Mouse (Mus musculus) spleen, postnatal 14 days (tissue): ENCODE data around the gene Gm10184.
"Not testable (repeated sequence)": the region's sequence is repeated elsewhere in the genome, so short reads cannot be mapped to it uniquely, and the experiment has no call there.

ENCODE experiments used
- DNase-seq, 2 experiments: peaks; one replicate each; pipeline ENCODE4 v3.0.0; 2021 to 2022; ENCODE audit warnings: low spot score in 2 of 2

The Gm10184 gene

DNA sequence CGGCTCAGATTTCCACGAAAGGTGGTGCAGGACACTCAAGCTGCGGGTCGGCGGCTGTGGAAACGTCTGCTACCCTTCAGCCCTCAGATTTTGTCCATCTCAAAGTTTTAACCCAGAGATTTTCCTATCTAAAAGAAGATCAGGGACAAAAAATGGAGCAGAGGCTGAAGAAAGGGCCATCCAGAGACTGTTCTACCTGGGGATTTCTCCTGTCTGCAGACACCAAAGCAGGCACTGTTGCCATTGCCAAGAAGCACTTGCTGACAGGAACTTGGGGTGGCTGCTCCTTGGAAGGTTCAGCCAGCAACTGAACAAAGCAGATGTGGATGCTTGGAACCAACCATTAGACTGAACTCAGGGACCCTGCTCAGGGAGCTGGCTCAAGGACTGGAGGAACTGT lies at the start of gene Gm10184:
TSS of gene Gm10184 (minus strand) at position 101 of the 400 bp plus-strand sequence.
- no peak for DNase-seq

DNA sequence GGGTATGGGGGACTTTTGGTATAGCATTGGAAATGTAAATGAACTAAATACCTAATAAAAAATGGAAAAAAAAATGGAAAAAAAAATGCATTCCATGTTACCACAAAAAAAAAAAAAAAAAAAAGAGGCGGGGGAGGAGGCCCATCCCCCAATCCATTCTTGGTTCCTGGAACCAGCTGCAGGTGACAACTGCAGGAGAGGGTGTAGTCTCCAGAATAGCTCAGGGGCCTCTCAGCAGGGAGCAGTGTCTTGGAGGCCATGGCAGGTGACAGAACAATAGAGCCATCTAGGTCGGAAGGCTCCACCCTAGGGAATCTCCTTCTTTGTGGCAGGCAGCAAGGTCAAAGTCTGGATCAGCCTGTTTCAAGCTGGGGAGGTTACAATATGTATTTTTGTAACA lies 23.7 kb upstream of the Gm10184 start:
- DNase-seq = no peak

DNA sequence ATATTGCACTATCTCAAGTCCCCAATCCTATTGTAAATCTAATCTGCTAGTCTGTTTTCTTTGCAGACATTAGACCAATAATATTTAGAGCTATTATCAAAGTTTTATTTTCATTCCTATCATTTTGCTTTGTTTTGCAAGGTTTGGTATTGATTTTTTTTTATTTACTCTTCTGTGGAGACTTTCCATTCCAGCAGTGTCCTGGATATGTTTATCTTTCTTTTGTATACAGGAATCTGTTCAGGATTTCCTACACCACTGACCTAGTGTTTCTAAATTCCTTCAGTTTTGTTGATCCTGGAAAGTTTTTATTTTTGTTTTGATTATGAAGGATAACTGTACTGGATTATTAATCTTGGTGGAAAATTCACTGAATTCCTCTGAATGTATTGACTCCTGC lies 2.6 kb downstream of the Gm10184 start:
- no peak for DNase-seq

DNA sequence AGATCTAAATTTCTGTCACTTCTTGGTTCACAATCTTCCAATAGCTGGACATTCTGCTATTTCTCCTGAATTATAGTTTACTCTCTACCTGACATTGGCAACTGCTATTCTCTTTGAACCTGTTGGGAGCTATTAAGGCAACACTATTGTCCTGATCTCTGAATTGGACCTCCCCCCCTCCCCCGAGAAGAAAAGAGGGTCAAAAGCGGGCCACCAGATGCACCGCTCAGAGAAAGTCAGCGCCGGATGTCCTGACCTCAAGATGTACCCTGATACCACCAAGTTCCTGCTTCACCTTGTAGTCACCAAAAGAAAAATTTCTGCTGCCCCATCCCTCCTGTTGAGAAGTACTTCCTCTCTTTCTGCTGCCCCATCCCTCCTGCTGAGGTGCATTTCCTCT lies 5.5 kb downstream of the Gm10184 start:
- not testable (repeated sequence) for DNase-seq

DNA sequence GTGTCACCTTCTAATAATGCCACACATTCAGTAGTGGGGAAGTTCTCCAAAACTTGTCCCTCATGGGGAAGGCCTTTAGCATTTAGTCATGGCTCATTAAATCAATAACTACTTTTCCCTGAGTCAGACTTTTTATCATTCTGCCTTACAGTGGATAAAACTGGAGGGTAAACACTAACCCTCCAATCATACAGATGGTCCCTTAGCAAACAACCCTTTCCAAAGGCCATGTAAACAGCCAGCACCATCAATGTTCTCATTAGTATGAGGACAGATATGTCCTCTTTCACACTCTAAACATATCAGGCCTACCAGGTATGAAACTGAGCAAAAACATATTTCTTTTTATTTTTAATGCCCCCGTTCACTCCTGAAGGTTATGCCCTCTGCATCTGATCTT lies 7.5 kb downstream of the Gm10184 start:
- DNase-seq = no peak

DNA sequence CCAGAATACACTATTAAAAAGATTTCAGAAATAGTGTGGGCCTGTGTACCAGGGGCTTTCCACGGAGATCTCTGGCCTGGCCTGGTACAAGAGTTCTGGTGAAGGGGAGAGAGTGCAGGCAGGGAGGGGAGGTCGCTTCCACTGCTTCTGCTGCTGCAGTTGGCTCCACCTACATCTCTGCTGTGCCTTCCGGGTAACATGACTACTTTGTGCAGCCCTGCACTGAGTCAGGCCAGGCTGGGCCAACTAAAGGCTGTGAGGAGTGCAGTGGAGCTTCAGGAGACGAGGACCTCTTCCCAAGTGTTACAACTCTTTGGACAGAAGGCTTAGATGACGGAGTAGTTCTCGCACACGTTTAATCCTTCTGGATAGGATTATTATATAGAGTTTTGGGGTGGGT lies 9.6 kb downstream of the Gm10184 start:
- DNase-seq = no peak

DNA sequence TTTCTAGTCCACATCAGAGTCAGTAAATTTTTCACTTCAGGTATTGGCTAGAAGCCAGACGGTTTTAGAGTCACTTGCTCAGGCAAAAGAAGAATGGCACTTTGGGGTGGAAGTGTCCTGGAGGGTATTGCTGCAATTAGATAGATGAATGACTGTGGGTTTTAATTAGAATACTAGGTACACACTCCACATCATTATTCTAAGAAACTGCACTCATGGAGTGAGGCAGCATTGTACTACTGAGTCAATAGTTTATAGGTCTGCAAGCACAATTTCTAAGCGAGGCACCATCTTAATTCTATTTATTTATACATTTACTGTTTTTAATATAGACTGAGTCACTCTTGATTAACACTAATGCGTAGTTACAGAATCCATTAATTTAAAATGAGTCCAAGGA lies 10.4 kb downstream of the Gm10184 start:
- no peak for DNase-seq

DNA sequence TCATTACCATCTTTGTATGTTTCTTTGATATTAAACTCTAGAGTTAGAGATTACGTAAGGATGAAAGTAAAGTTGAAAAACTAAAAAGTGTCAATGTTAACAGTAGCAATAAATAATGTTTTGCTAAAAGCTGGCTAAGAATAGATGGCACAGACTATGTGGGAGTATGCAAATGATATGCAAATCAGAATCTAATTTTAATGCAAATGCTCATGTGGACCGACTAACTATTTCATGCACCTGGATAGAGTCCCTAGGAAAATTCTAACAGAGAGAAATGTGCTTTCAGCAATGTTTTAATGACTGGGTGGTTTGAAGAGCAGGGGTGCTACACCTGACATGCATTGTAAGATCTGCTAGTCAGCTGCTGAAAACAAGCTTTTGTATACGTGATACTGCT lies 45.3 kb downstream of the Gm10184 start:
- no peak for DNase-seq
